Mouse (Mus musculus): ENCODE results near the gene Sdhaf2. TPM values are rescaled to one million over a fixed set of nuclear protein-coding genes. Genes with fewer than 3 reads are reported as not detected.

Sdhaf2 gene
- polyA plus RNA-seq, 1 experiment from 2014 or later: 62.8 TPM

DNA sequence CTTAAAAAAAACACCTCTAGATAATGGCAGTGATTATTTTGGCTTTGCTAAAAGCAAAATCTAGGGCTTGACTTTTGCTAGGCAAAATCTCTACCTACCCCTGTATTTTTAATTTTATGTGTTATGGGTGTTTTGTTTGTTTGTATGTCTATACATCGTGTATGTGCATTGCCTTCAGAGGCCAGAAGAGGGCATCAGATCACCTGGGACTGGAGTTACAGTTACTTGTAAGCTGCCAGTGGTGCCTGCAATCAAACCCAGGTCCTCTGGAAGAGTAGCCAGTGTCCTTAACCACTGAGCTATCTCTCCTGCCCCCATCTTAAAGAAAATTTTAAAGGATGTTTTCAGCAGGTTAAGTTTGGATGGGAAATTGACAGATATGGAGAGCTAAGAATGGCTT is 4.1 kb upstream of the Sdhaf2 start:
- Histone ChIP-seq H3K36me3 (peaks cover 53% of the 10 kb centered on the region), H3K4me2 (no peak overlapping the region), H3K9me3 (no peaks in the 10 kb centered on the region), H3K27me3 (no peaks in the 10 kb centered on the region), H3K4me1 (replicated peaks) (peaks cover 21% of the 10 kb centered on the region), H3K9ac (no peak overlapping the region), H3K4me3 (no peak overlapping the region), H3K27ac (replicated peaks) (no peak overlapping the region)
- 92% methylated on average over 1 of the region's 1 CpGs for WGBS
- ATAC-seq (ENCODE audit: low FRiP score, low read depth): no peak

DNA sequence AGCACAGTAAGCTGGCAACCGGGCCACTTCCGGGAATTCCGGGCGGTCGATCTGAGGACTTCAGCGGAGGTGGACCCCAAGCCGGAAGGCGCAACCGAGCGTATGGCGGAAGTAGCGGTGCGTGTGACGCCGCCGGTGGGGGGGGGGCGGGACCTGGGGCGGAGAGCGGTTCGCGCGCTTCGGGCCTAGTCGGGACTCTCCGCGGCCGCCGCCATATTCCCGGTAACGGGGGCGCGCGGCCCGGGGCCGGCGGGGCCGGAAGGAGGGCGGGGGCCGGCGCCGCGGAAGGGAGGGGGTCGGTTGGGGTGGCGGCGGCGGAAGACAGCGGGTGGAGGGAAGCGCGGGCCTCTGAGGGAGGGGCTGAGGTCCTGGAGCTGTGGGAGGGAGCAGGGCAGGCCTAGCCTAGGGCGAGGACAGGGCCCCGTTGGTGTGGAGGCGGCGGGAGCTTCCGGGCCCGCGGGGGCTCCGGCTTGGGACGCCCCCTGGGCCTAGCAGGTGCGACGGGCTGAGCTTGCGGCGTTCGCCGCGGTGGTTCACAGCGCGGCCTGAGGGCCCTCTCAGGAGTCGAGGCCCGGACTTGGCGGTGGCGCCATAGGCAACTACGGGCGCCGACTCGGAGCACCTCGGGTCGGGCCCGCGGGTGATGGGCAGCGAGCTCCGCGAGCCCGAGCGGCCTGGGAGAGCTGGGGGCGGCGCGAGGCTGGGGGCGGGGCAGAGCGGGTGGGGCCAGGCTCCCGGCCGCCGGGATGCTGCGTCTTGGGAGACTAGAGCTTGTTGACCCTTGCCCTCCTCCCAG is 638 bp downstream of the Sdhaf2 start, which contains the start of gene Cpsf7:
Gene Cpsf7 (plus strand): TSS at position 161 of the 796 bp plus-strand sequence.
- H3K36me3 ChIP-seq: peaks cover 12% of the 10 kb centered on the region
- no peaks in the 10 kb centered on the region for H3K9me3 ChIP-seq
- peak within 1 kb of the TSS; percentile 94 for H3K4me3 ChIP-seq
- under 1% methylated on average over 61 of the region's 93 CpGs for WGBS
- no peaks in the 10 kb centered on the region for H3K27me3 ChIP-seq
- peak within 1 kb of the TSS; percentile 95 for H3K9ac ChIP-seq
- H3K4me1 ChIP-seq (replicated peaks): peaks cover 33% of the 10 kb centered on the region
- peak within 1 kb of the TSS; percentile 72 for H3K4me2 ChIP-seq
- peak; percentile 95 for ATAC-seq (ENCODE audit: low FRiP score, low read depth)
- H3K27ac ChIP-seq (replicated peaks): peak within 1 kb of the TSS; percentile 98

DNA sequence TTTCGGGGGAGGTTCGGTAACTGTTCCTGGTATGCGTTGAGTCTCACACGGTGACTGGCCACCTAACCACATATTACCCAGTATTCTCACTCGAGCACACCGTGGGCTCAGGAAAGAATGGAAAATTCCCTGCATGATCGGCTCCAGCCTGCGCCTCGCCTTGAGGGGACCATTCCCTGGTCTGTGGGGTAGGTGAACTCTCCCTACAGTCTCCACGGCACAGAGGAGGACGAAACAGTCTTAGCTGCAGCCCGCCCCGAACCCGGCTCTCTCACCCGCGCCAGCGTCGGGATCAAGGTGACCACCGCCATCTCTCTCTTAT is 1.2 kb downstream of the Sdhaf2 start:
- peak overlapping the region; percentile 72 for H3K4me2 ChIP-seq
- no peaks in the 10 kb centered on the region for H3K9me3 ChIP-seq
- peak; percentile 71; the same call in 1 of the 2 replicates for ATAC-seq (ENCODE audit: low FRiP score, low read depth)
- H3K27ac ChIP-seq (replicated peaks): peak overlapping the region; percentile 98
- H3K36me3 ChIP-seq: peaks cover 9% of the 10 kb centered on the region
- H3K4me1 ChIP-seq (replicated peaks): peaks cover 33% of the 10 kb centered on the region
- H3K27me3 ChIP-seq: no peaks in the 10 kb centered on the region
- peak overlapping the region; percentile 94 for H3K4me3 ChIP-seq
- peak overlapping the region; percentile 95 for H3K9ac ChIP-seq
- WGBS: under 1% methylated on average over 19 of the region's 19 CpGs

DNA sequence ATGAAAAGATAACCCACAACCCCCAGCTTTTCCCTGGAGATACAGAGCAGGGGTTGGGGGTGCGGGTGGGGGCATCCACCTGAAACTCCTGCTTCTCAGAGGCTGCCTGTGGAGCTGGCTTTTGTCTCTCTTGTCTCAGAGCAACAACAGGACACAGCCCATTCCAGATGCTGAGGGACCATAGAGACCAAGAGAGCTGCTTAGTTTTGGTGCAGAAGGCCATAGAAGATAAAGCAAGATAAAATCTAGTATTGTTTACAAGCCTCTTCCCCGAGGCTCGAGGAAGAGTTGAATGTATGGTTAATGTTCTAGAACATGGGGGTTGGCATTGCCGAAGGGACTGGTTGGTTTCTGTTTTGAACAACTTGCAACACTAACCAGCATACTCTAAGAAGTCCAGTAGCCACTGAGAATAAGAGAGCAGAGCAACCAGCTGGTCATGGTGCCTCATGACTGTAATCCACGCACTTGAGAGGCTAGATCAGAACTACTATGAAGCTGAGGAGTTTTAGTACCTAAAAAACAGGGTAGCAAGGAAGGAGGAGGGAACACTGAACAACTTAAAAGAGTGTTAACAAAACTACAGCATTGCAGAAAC is 2.4 kb downstream of the Sdhaf2 start:
- no peak for ATAC-seq (ENCODE audit: low FRiP score, low read depth)
- 0 out of 2 replicates have a peak overlapping the region, but pooled peaks have one; percentile 94 for H3K4me3 ChIP-seq
- WGBS: 87% methylated on average over 5 of the region's 5 CpGs
- 0 out of 2 replicates have a peak, but pooled peaks cover 5% of the 10 kb centered on the region for H3K36me3 ChIP-seq
- H3K27me3 ChIP-seq: no peaks in the 10 kb centered on the region
- no peak overlapping the region for H3K27ac ChIP-seq (replicated peaks)
- no peaks in the 10 kb centered on the region for H3K9me3 ChIP-seq
- H3K9ac ChIP-seq: no peak overlapping the region
- H3K4me1 ChIP-seq (replicated peaks): peaks cover 33% of the 10 kb centered on the region
- H3K4me2 ChIP-seq: peak overlapping the region; percentile 72

DNA sequence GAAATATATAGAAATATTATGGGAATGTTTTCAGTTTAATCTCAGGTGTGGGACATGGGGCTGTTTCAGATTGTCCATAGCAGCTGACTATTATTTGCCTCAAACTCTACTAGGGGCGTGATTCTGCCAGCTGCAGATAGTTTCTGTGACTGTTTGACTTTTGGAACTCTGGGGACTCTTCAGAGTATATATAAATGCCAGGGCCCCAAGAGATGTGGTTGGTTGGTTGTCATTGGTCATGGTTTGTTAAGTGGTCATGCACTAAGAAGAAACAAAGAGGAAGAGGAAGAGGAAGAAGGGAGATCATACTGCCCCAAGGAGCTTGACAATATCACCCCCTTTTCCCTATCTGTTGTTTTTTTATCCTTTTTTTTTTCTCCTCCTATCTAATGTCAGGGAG is 4.0 kb downstream of the Sdhaf2 start:
- no peak for ATAC-seq (ENCODE audit: low FRiP score, low read depth)
- H3K4me3 ChIP-seq: no peak overlapping the region
- peaks cover 22% of the 10 kb centered on the region for H3K4me1 ChIP-seq (replicated peaks)
- H3K9ac ChIP-seq: no peak overlapping the region
- no peak overlapping the region for H3K27ac ChIP-seq (replicated peaks)
- H3K4me2 ChIP-seq: no peak overlapping the region
- 82% methylated on average over 1 of the region's 1 CpGs for WGBS
- H3K27me3 ChIP-seq: no peaks in the 10 kb centered on the region
- H3K9me3 ChIP-seq: no peaks in the 10 kb centered on the region
- H3K36me3 ChIP-seq: peaks cover 4% of the 10 kb centered on the region; the same call in 1 of the 2 replicates

DNA sequence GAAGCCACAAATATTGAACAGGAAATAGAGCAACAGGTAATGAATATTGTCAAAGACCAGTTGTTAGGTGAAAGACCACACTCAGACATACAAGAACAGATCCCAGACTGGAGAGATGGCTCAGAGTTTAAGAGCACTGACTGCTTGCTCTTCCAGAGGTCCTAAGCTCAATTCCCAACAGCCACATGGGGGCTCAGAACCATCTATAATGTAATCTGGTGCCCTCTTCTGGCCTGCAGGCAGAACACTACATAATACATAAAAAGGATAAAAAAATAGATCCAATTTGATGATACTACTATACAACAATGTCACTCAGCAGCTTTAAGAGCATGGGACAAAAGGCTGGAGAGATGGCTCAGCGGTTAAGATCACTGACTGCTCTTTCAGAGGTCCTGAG is 5.6 kb downstream of the Sdhaf2 start:
- WGBS: 45% methylated on average over 1 of the region's 1 CpGs
- ATAC-seq (ENCODE audit: low FRiP score, low read depth): no peak
- Histone ChIP-seq H3K9me3 (no peaks in the 10 kb centered on the region), H3K4me1 (replicated peaks) (peaks cover 12% of the 10 kb centered on the region), H3K9ac (no peak overlapping the region), H3K27me3 (no peaks in the 10 kb centered on the region), H3K4me2 (no peak overlapping the region), H3K36me3 (peaks cover 19% of the 10 kb centered on the region), H3K27ac (replicated peaks) (no peak overlapping the region), H3K4me3 (no peak overlapping the region)

DNA sequence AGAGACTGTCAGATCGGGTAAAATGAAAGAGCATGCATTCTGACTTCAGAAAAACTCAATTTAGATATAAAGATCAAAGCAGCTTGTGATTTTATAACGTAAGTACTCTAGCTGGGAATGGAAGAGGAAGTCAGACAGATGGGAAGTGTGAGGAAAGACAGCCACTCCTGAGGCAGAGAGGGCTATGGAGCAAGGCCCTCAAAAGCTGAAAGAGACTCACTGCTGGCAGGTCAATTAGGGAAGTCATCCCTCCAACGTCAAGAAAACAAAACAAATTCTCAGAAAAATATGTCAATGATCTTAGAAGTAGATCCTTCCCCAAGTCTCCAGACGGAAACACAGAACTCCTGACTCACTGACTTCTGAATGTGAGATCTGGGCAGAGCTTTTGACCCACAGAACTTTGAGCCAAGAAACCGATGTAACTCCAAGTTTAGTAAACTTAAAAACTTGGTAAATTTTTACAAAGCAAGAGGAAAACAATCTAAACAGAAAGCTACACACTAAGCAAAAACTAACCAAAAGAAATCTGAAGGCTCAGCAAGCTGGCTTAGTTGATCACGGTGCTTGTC is 15.1 kb downstream of the Sdhaf2 start:
- Histone ChIP-seq H3K4me2 (no peak overlapping the region), H3K9ac (no peak overlapping the region), H3K4me3 (no peak overlapping the region), H3K9me3 (no peaks in the 10 kb centered on the region), H3K27ac (replicated peaks) (no peak overlapping the region), H3K4me1 (replicated peaks) (no peaks in the 10 kb centered on the region), H3K36me3 (peaks cover 22% of the 10 kb centered on the region), H3K27me3 (no peaks in the 10 kb centered on the region)
- WGBS: 81% methylated on average over 6 of the region's 6 CpGs
- no peak for ATAC-seq (ENCODE audit: low FRiP score, low read depth)

DNA sequence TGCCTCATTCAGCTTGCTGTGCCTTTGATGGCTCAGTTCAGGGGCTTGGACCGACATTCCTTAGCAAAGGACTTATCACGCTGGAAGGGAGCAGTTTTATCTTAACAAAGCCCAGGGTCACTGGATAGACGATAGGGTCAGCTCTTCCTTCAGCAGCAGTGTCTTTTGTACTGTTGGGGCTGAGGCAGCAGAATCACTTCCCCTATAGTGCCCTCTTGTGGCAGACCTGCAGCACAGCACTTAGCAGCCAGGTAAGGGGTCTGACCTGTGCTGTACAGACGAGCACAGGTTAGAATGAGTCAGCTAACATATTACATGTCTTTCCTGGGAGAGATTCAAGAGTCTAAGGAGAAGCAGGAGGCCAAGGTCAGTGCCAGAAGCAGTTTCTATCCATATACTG is 23.4 kb downstream of the Sdhaf2 start:
- 3% methylated on average over 4 of the region's 4 CpGs for WGBS

DNA sequence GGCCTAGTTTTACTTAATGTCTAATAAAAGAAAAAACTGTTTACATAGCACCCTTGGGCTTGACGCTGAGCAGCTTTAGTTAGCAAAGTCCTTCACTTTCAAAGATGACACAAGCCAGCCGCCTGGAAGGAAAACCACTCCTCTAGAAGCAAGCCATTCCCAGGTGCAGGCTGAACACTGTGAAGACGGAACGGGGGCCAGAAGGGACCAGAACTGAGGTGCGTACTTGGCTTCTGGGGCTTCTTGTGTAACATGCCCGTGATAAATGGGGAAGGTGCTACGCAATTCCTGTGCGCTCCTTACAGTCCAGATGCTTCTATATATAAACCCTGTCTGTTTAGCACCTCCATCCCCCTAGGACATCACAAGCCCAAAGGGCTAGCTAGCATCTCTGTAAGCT is 25.4 kb downstream of the Sdhaf2 start:
- peaks cover 27% of the 10 kb centered on the region for H3K36me3 ChIP-seq
- H3K4me1 ChIP-seq (replicated peaks): peaks cover 2% of the 10 kb centered on the region; the same call in 1 of the 2 replicates
- no peaks in the 10 kb centered on the region for H3K9me3 ChIP-seq
- 95% methylated on average over 8 of the region's 8 CpGs for WGBS
- no peak overlapping the region for H3K4me3 ChIP-seq
- no peak overlapping the region for H3K4me2 ChIP-seq
- ATAC-seq (ENCODE audit: low FRiP score, low read depth): no peak
- no peak overlapping the region for H3K9ac ChIP-seq
- H3K27me3 ChIP-seq: no peaks in the 10 kb centered on the region
- no peak overlapping the region for H3K27ac ChIP-seq (replicated peaks)

More for the DNA sequence above, 23.4 kb downstream of the Sdhaf2 start:
- Histone ChIP-seq H3K4me3 (no peak overlapping the region), H3K27me3 (no peaks in the 10 kb centered on the region), H3K9me3 (no peaks in the 10 kb centered on the region), H3K4me1 (replicated peaks) (no peaks in the 10 kb centered on the region), H3K4me2 (no peak overlapping the region), H3K9ac (no peak overlapping the region), H3K27ac (replicated peaks) (no peak overlapping the region), H3K36me3 (peaks cover 27% of the 10 kb centered on the region)
- ATAC-seq (ENCODE audit: low FRiP score, low read depth): peak; percentile 78

DNA sequence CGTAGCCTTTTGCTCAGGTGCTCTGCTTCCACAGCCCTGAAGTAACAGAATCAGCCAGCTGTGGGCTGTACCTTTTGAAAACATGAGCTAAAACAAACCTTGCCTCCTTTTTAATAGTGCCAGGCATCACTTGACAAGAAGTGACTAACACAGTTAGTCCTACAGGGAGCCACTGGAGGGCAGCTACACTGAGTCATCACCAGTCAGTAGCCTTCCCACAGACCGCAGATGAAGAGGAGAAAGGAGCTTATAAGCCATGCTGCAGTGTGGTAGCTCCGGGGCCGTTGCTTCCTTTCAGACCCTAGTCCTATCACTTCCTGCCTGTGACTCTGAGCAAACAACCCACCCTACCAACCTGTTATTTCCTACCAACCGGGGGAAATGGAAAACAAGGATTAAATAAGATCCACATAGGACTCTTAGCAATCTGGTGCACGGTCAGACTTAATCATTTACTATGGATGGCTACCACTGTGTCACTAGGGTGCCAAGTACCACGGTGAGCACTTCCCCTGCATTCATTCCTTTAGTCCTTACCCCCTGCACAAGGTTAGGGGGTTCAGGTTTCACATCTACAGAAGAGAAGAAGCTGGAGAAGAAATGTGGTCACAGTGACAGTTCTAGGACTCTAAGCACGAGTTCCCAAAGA is 28.3 kb downstream of the Sdhaf2 start:
- H3K4me1 ChIP-seq (replicated peaks): peaks cover 2% of the 10 kb centered on the region; the same call in 1 of the 2 replicates
- H3K27me3 ChIP-seq: no peaks in the 10 kb centered on the region
- 0 out of 2 replicates have a peak overlapping the region, but pooled peaks have one; percentile 32 for H3K27ac ChIP-seq (replicated peaks)
- ATAC-seq (ENCODE audit: low FRiP score, low read depth): no peak
- H3K9me3 ChIP-seq: no peaks in the 10 kb centered on the region
- H3K36me3 ChIP-seq: peaks cover 16% of the 10 kb centered on the region; the same call in 1 of the 2 replicates
- no peak overlapping the region for H3K4me3 ChIP-seq
- no peak overlapping the region for H3K4me2 ChIP-seq
- WGBS: 55% methylated on average over 8 of the region's 8 CpGs
- no peak overlapping the region for H3K9ac ChIP-seq

DNA sequence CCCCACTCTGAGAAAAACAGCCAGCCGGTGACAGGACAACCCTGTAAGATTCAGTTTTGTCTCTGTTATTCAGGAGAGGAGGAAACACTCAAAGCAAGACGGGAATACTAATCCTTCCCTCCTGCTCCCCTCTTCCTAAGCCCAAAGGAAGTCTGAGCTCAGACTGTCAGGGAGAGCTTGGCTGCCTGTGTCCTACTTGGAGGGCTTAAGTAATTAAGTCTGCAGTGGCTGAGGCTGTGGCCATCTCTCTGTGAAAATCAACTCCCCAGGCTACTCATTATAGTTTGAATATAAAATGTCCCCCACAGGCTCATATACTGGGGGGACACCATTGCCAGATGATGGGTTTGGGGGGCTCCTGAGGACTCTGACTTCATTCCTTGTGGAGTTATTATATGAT is 29.0 kb downstream of the Sdhaf2 start:
- no peak overlapping the region for H3K4me2 ChIP-seq
- no peak for ATAC-seq (ENCODE audit: low FRiP score, low read depth)
- H3K4me3 ChIP-seq: no peak overlapping the region
- 65% methylated on average over 2 of the region's 2 CpGs for WGBS
- H3K27me3 ChIP-seq: no peaks in the 10 kb centered on the region
- H3K27ac ChIP-seq (replicated peaks): peak overlapping the region; percentile 32; the same call in 1 of the 2 replicates
- H3K4me1 ChIP-seq (replicated peaks): peaks cover 2% of the 10 kb centered on the region; the same call in 1 of the 2 replicates
- H3K9ac ChIP-seq: no peak overlapping the region
- peaks cover 14% of the 10 kb centered on the region; the same call in 1 of the 2 replicates for H3K36me3 ChIP-seq
- H3K9me3 ChIP-seq: no peaks in the 10 kb centered on the region

Measured in hindbrain, embryonic 15.5 days (tissue).